Mouse (Mus musculus) spleen, adult 2 months (tissue): ENCODE data around the gene Grk5.

Experiments
- CTCF ChIP-seq: fragments of 200-500 bp; IDR thresholded peaks from 2 replicates; pipeline ENCODE4 v1.5.1; 2011; ENCODE audit warnings: mild to moderate bottlenecking, inconsistent platforms; ENCODE audit not compliant: insufficient read depth, insufficient read length, insufficient replicate concordance; ENCODE audit errors: extremely low read depth
- POLR2A ChIP-seq: fragments of 200-500 bp; IDR thresholded peaks from 2 replicates; pipeline ENCODE4 v1.6.1; 2011; ENCODE audit warnings: low read depth, low read length, inconsistent platforms

GRCm38 (mm10) chr19:60972281-60973015 lies 82.9 kb downstream of the Grk5 start:
- TF ChIP-seq CTCF (no peak), POLR2A (no peak)
